Mouse (Mus musculus): ENCODE measurements around the gene Cd2bp2. TPM values are rescaled to one million over a fixed set of nuclear protein-coding genes. Genes with fewer than 3 reads are reported as not detected.

The Cd2bp2 gene
- total RNA-seq, 2 experiments from 2014 or later: 36.9 to 38.0 TPM

GRCm38 (mm10) chr7:127147901-127148300 is 47.9 kb downstream of the Cd2bp2 start:
- DNase-seq: no peak
- intact Hi-C loops (cut with DNase I): no loop called here

GRCm38 (mm10) chr7:127146267-127146603 is 49.6 kb downstream of the Cd2bp2 start:
- DNase-seq: no peak
- intact Hi-C loops (cut with DNase I): no loop called here

DNA sequence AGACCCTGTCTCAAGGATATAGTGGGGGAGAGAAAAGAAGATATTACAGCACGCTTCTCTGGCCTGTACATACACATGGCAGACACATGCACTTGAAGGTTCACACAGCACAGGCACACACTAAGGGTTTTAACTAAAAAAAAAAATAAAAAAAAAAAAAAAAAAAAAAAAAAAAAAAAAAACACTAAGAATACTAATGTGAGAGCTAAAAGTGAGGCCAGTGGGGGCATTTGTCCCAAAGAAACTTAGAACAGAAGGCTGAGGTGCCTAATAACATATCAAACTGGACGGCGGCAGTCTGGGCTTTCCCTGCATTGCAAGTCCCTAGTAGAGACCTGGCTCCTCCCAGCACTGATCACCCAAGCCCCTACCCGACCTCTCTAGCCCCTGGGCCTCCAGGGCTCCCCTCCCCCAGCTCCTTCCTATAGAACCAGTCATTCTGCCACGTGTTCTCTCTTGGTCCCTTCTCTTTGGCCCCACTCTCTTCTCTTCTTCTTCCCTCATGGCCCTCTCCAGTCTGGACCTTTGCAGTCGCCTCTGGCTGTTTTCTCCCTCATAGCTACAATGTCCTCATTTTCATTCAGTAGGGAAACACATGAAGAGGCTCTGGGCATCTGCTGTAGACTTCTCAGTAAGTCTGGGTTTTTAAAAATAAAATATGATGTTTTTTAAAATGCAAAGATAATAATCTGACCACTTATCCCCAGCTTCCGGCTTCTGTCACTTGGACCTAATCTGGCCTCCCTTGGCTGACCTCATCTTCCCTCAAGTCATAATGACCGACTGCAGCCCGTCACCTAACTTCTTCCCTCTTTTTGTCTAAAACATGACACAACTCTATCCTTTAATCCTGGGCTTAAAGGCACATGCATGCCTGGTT is 50.2 kb downstream of the Cd2bp2 start:
- intact Hi-C loops (cut with DNase I): no loop called here
- DNase-seq: no peak

DNA sequence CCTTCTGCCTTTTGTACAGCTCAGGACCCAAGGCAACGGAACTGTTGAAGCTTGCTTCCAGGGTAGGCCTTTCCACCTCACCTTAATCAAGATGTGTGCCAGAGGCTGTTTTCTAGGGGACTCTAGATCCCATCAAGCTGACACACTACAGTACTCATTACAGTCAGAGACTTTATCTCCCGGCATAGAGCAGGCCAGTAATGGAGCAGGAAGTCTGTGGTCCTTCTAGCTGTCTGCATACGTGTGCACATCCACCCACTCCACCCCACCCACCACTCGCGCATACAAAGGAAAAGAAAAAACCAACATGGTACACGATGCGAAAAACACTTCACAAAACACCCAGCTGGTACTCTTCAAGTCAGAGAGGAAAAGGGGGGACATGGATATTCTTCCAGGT is 51.4 kb downstream of the Cd2bp2 start:
- no peak for DNase-seq
- intact Hi-C loops (cut with DNase I): no loop called here

GRCm38 (mm10) chr7:127142666-127143065 is 53.2 kb downstream of the Cd2bp2 start:
- intact Hi-C loops (cut with DNase I): no loop called here
- no peak for DNase-seq

DNA sequence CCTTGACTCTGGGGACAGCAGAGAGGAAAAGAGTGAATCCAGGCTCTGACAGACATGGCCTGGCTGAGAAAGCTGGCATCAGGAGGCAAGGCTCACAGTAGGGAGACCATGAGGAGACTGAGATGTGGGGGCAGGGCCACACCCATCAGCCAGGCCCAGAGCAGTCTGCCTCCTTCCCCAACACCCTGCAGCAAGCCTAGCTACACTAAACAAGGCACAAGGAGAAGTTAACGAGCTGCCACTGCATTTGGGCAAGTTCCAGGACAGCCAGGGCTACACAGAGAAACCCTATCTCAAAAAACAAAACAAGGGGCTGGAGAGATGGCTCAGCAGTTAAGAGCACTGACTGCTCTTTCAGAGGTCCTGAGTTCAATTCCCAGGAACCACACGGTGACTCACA is 53.6 kb downstream of the Cd2bp2 start:
- intact Hi-C loops (cut with DNase I): no loop called here
- no peak for DNase-seq

Other genes with a start within 250 kb of the Cd2bp2 start
- not detected for gene Asphd1, start 246.5 kb downstream of the Cd2bp2 start, total RNA-seq (2021)
- 1 to 10 TPM; 6.4 to 10.0 TPM for gene Sez6l2, start 245.5 kb downstream of the Cd2bp2 start, total RNA-seq (2021)
- 10 to 100 TPM; 52.2 to 55.4 TPM for gene Cdipt, start 220.1 kb downstream of the Cd2bp2 start, total RNA-seq (2021)
- gene Cdiptos, start 220.0 kb downstream of the Cd2bp2 start, total RNA-seq (2021): under 1 TPM; 0.31 to 0.65 TPM
- 10 to 100 TPM; 53.5 to 57.7 TPM for gene Mvp, start 181.4 kb downstream of the Cd2bp2 start, total RNA-seq (2021)
- gene Pagr1b, start 179.6 kb downstream of the Cd2bp2 start, total RNA-seq (2021): not detected
- 10 to 100 TPM in 1 of 2 experiments, not detected in 1; 11.8 TPM for gene Pagr1a, start 178.7 kb downstream of the Cd2bp2 start, total RNA-seq (2021)
- 10 to 100 TPM; 25.2 to 28.6 TPM for gene Gm42742, start 175.0 kb downstream of the Cd2bp2 start, total RNA-seq (2021)
- gene Prrt2, start 174.8 kb downstream of the Cd2bp2 start, total RNA-seq (2021): 1 to 10 TPM in 1 of 2 experiments, under 1 TPM in 1; 0.57 to 1.2 TPM
- gene Maz, start 169.0 kb downstream of the Cd2bp2 start, total RNA-seq (2021): 10 to 100 TPM; 66.5 to 71.5 TPM
- gene Kif22, start 153.6 kb downstream of the Cd2bp2 start, total RNA-seq (2021): 1 to 10 TPM; 1.0 to 2.6 TPM
- not detected for gene Zg16, start 108.7 kb downstream of the Cd2bp2 start, total RNA-seq (2021)
- gene AI467606, start 104.7 kb downstream of the Cd2bp2 start, total RNA-seq (2021): 1 to 10 TPM; 1.6 to 1.9 TPM
- gene Qprt, start 73.8 kb downstream of the Cd2bp2 start, total RNA-seq (2021): not detected
- gene Spn, start 58.2 kb downstream of the Cd2bp2 start, total RNA-seq (2021): under 1 TPM; 0.76 to 0.92 TPM
- 10 to 100 TPM; 24.6 to 26.4 TPM for gene Tbc1d10b, start 12.4 kb upstream of the Cd2bp2 start, total RNA-seq (2021)
- 1 to 10 TPM; 2.4 to 2.5 TPM for gene Mylpf, start 12.8 kb upstream of the Cd2bp2 start, total RNA-seq (2021)
- 1 to 10 TPM; 6.0 to 6.6 TPM for gene Zfp553, start 37.0 kb upstream of the Cd2bp2 start, total RNA-seq (2021)
- gene Sept1, start 37.1 kb upstream of the Cd2bp2 start, total RNA-seq (2021): 1 to 10 TPM; 2.8 TPM
- gene Zfp771, start 48.2 kb upstream of the Cd2bp2 start, total RNA-seq (2021): 10 to 100 TPM; 19.1 TPM
- 10 to 100 TPM; 40.7 to 45.0 TPM for gene Dctpp1, start 64.7 kb upstream of the Cd2bp2 start, total RNA-seq (2021)
- gene Sephs2, start 78.0 kb upstream of the Cd2bp2 start, total RNA-seq (2021): 10 to 100 TPM; 26.7 to 31.4 TPM
- gene Itgal, start 100.2 kb upstream of the Cd2bp2 start, total RNA-seq (2021): 1 to 10 TPM; 1.2 to 1.5 TPM
- 10 to 100 TPM; 34.8 to 35.5 TPM for gene Zfp768, start 149.5 kb upstream of the Cd2bp2 start, total RNA-seq (2021)
- 1 to 10 TPM; 5.0 to 5.6 TPM for gene Zfp747, start 180.0 kb upstream of the Cd2bp2 start, total RNA-seq (2021)
- 1 to 10 TPM; 2.2 to 3.2 TPM for gene 9130019O22Rik, start 191.1 kb upstream of the Cd2bp2 start, total RNA-seq (2021)
- gene E430018J23Rik, start 197.6 kb upstream of the Cd2bp2 start, total RNA-seq (2021): 1 to 10 TPM; 4.5 to 4.9 TPM
- gene Zfp764, start 210.8 kb upstream of the Cd2bp2 start, total RNA-seq (2021): 1 to 10 TPM; 2.9 to 4.2 TPM
- gene Zfp688, start 226.0 kb upstream of the Cd2bp2 start, total RNA-seq (2021): 1 to 10 TPM; 2.5 to 3.9 TPM